Mouse (Mus musculus) liver, postnatal 0 days (tissue): ENCODE measurements around the gene Plpp3. TPM values are rescaled to one million over a fixed set of nuclear protein-coding genes. Genes with fewer than 3 reads are reported as not detected.

ENCODE experiments used
- ATAC-seq: fragments of 200-750 bp; cut with Nextera tagmentation; 2 replicates; pipeline ENCODE4 v1.8.0; 2017; ENCODE audit warnings: mild to moderate bottlenecking, moderate library complexity
- DNase-seq: peaks from one replicate; pipeline ENCODE4 v3.0.0-alpha.2; 2016
- H3K27ac ChIP-seq: fragments of 300-500 bp; sonication (generic); 2 replicates; pipeline ENCODE4 v1.5.1; 2014; ENCODE audit warnings: antibody characterized with exemption, moderate library complexity, mild to moderate bottlenecking, low read depth
- H3K27me3 ChIP-seq: fragments of 300-500 bp; sonication (generic); 2 replicates; pipeline ENCODE4 v1.6.1; 2014; ENCODE audit warnings: low read length, control low read depth, mixed read lengths; ENCODE audit not compliant: insufficient read depth
- H3K36me3 ChIP-seq: fragments of 300-500 bp; sonication (generic); replicated peaks from 2 replicates; pipeline ENCODE4 v1.6.1; 2014; ENCODE audit warnings: mild to moderate bottlenecking, control low read depth, low read length, moderate library complexity, mixed read lengths; ENCODE audit not compliant: insufficient read depth
- H3K4me1 ChIP-seq: fragments of 300-500 bp; sonication (generic); 2 replicates; pipeline ENCODE4 v1.6.1; 2014; ENCODE audit warnings: antibody characterized with exemption, mild to moderate bottlenecking, control low read depth; ENCODE audit not compliant: insufficient read depth
- H3K4me2 ChIP-seq: fragments of 300-500 bp; sonication (generic); 2 replicates; pipeline ENCODE4 v1.6.1; 2014; ENCODE audit warnings: low read depth, mild to moderate bottlenecking, low read length, moderate library complexity, mixed read lengths
- H3K4me3 ChIP-seq: fragments of 300-500 bp; sonication (generic); 2 replicates; pipeline ENCODE4 v1.5.1; 2014; ENCODE audit warnings: low read depth, low read length
- H3K9ac ChIP-seq: fragments of 300-500 bp; sonication (generic); replicated peaks from 2 replicates; pipeline ENCODE4 v1.6.1; 2014; ENCODE audit warnings: mild to moderate bottlenecking, moderate library complexity
- H3K9me3 ChIP-seq: fragments of 300-500 bp; sonication (generic); 2 replicates; pipeline ENCODE4 v1.6.1; 2016; ENCODE audit warnings: mild to moderate bottlenecking, control low read depth, low read length, mixed read lengths
- CTCF ChIP-seq: sonication (generic); IDR thresholded peaks from 2 replicates; pipeline ENCODE4 v1.5.1; 2016; ENCODE audit warnings: antibody characterized with exemption, low read depth
- EP300 ChIP-seq: IDR thresholded peaks from 2 replicates; pipeline ENCODE4 v1.6.1; 2016; ENCODE audit warnings: antibody characterized with exemption, low read depth, mild to moderate bottlenecking
- WGBS: fragments of 180-500 bp; shearing (Covaris S2); extraction: QIAGEN DNeasy Blood & Tissue Kit; methylation state at CpG from one replicate; pipeline ENCODE4 v1.1.7; 2014; ENCODE audit not compliant: insufficient replicate concordance; 5-methylcytosine and 5-hydroxymethylcytosine counted together
- polyA plus RNA-seq: library from polyadenylated mRNA; unstranded; fragments of >200 nt; fragmentation: Nextera tagmentation; extraction: Ambion mirVana; gene quantifications from 2 replicates; pipeline ENCODE4 v1.2.1, GENCODE M21; 2015

The Plpp3 gene
- polyA plus RNA-seq = 50.3 and 62.4 TPM in 2 replicates

GRCm38 (mm10) chr4:105157276-105158168, at the start of gene Plpp3:
TSS of gene Plpp3 (plus strand) at chr4:105157347.
- H3K9ac ChIP-seq = peak within 1 kb of the TSS; percentile 85
- ATAC-seq (peak; percentile 61), DNase-seq (peak; percentile 69)
- TF ChIP-seq EP300 (0 out of 2 replicates have a peak, but pooled peaks have one; percentile 9), CTCF (no peak)
- no peaks in the 10 kb centered on the region for H3K9me3 ChIP-seq
- H3K4me1 ChIP-seq = 0 out of 2 replicates have a peak, but pooled peaks cover 5% of the 10 kb centered on the region
- H3K27me3 ChIP-seq = peaks cover 7% of the 10 kb centered on the region; the same call in 1 of the 2 replicates
- 2% methylated on average over 77 of the region's 77 CpGs for WGBS
- peak within 1 kb of the TSS; percentile 74 for H3K4me2 ChIP-seq
- H3K27ac ChIP-seq = peak within 1 kb of the TSS; percentile 94
- H3K36me3 ChIP-seq = 0 out of 2 replicates have a peak, but pooled peaks cover 2% of the 10 kb centered on the region
- H3K4me3 ChIP-seq = peak within 1 kb of the TSS; percentile 81

DNA sequence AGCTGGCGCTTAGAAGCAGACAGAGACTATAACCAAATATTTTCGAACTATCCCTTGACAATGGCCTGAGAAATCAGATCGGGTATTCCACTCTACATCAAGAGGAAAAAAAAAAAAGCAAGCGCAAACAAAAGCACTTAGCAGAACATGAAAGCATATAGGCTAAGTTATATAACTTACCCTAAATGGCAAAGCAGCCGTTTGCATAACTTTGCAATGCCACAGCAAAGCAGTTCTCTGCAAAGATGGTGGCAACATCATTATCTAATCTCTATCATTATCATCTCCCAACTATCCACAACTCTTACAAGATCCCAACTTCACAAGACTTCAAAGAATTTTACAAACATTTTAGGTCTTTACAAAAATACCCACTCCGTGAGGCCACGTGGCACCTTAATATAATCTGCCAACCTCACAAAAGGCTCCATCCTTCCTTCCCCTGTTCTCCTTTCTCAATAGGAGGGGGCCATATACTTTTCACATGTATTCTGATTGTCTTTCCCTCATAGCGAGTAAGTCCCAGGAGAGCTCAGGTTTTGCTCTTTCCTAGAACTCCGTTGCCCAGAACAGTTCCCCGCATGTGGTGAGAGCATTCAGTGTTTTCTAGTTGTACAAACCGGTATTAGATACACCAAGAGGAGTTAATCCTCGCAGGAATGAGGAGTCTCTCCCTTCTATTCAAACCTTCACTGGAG, 49.1 kb upstream of the Plpp3 start:
- Histone ChIP-seq H3K4me2 (no peak overlapping the region), H3K9ac (no peak overlapping the region)
- WGBS = 58% methylated on average over 12 of the region's 12 CpGs

DNA sequence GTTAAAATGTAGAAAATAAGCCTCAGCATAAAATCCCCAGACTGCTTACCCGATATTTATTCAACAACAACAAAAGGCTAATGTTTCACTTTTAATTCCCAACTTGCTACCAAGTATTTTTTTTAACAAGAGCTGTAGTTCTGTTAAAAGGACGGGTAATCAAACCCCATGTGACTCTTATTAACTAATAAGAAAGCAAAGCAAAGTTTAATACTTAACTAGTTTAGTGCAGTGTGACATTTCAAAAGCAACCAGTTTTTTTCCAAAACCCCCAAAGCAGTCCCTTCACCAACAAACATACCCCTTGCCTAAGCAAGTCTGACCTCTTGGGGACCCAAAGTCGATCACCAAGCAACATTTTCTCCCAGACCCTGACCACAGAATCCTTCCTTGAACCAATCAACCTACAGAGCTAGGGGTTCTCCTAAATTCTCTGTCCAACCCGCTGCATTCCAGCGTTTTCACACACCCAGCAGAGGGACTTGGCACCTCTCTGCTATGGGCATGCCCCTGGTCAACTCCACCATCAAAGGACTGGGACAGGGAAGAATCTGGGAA, 48.4 kb upstream of the Plpp3 start:
- peaks cover 21% of the 10 kb centered on the region for H3K27me3 ChIP-seq
- H3K9ac ChIP-seq = no peak overlapping the region; the same call in 1 of the 2 replicates
- ATAC-seq (no peak), DNase-seq (no peak)
- H3K27ac ChIP-seq = no peak overlapping the region
- no peak for TF ChIP-seq EP300
- no peak for TF ChIP-seq CTCF
- H3K9me3 ChIP-seq = no peaks in the 10 kb centered on the region
- no peaks in the 10 kb centered on the region for H3K36me3 ChIP-seq
- peak overlapping the region; percentile 61 for H3K4me3 ChIP-seq
- 25% methylated on average over 5 of the region's 5 CpGs for WGBS
- peaks cover 9% of the 10 kb centered on the region; the same call in 1 of the 2 replicates for H3K4me1 ChIP-seq
- H3K4me2 ChIP-seq = peak overlapping the region; percentile 85

More for the DNA sequence above, 49.1 kb upstream of the Plpp3 start:
- DNase-seq (no peak), ATAC-seq (no peak)
- H3K27ac ChIP-seq = no peak overlapping the region
- peaks cover 9% of the 10 kb centered on the region; the same call in 1 of the 2 replicates for H3K4me1 ChIP-seq
- no peaks in the 10 kb centered on the region for H3K9me3 ChIP-seq
- no peak for TF ChIP-seq CTCF
- no peak for TF ChIP-seq EP300
- H3K27me3 ChIP-seq = peaks cover 21% of the 10 kb centered on the region
- no peaks in the 10 kb centered on the region for H3K36me3 ChIP-seq
- H3K4me3 ChIP-seq = no peak overlapping the region

DNA sequence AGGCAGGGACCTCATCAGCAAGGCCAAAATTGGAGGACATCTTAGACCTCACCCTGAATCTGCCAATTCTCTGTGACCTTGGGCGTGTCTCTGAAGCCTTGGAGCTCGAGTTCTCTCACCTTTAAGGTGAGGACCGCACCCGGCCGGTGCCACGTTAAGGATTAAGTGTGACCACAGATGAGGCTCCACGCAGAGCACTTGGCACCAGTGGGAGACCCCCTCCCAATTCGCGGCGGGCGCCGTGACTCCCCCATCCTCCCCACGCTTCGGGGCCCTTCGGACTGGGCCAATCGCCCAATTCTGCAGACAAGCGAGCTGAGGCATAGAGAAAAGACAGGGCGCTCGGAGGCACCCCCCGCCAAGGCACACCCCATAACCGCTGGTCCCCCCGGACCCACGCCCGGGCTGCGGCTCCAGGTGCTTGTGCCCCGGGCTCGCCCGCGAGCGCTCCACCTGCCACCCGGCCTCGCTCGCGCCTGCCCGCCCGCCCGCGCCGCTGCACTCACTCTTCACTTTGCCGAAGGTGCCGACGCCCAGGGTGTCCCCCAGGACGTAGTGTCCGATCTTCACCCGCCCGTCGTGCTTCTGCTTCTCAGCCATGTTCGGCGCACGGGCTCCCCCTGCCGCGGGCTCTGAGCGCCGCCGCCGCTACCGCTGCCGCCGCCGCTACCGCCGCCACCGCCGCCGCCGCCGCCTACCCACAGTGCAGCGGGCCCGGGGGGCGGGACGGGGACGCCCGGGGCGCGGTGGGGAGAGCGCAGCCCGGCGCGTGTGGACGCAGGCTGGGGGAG, 47.8 kb upstream of the Plpp3 start, which contains the start of gene Prkaa2:
Gene Prkaa2, minus strand, starts transcription at position 692 of the 791 bp plus-strand sequence.
- TF ChIP-seq CTCF (0 out of 2 replicates have a peak, but pooled peaks have one; percentile 7), EP300 (no peak)
- Histone ChIP-seq H3K4me2 (peak within 1 kb of the TSS; percentile 85), H3K27ac (no peak within 1 kb of the TSS), H3K9ac (peak within 1 kb of the TSS; percentile 59), H3K4me1 (peaks cover 9% of the 10 kb centered on the region; the same call in 1 of the 2 replicates), H3K36me3 (no peaks in the 10 kb centered on the region), H3K27me3 (peaks cover 21% of the 10 kb centered on the region), H3K9me3 (no peaks in the 10 kb centered on the region), H3K4me3 (peak within 1 kb of the TSS; percentile 61)
- DNase-seq (peak; percentile 72), ATAC-seq (peak; percentile 89)
- WGBS = 2% methylated on average over 60 of the region's 80 CpGs

DNA sequence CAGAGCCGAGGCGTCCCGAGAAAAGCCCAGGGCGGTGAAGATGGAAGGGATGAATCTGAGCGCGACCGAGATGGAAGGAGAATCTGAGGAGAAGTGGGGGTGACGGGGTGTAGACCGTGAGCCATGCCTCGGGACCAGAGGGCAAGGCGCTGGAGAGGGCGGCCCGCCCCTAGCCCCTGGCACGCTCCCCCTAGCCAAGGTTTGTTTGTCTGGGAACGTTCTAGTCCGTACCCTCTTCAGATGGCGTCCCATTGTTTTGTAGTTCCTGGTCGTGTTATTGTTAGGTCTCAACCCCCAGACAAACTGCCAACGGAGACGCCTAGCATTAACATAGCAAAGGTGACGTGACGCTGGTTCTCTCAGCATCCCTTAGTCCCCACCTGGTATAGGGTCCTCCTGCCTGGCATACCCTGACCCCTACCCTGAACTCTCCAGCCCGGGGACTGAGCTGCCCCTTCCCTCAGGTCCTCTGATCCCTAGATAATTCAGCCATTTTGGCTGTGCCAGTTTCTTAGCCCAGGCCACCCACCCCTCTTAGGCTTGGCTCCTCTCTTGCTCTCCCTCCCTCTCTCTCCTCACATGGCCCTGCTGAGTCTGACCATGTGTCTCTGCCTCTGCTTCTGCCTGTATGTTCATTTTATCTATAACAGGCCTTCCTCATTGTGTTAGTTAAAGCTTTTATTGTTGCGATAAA, 47.0 kb upstream of the Plpp3 start:
- Histone ChIP-seq H3K4me2 (peak overlapping the region; percentile 85), H3K36me3 (no peaks in the 10 kb centered on the region), H3K4me3 (peak overlapping the region; percentile 61), H3K9ac (peak overlapping the region; percentile 59), H3K4me1 (peaks cover 9% of the 10 kb centered on the region; the same call in 1 of the 2 replicates), H3K27ac (no peak overlapping the region), H3K9me3 (no peaks in the 10 kb centered on the region), H3K27me3 (peaks cover 21% of the 10 kb centered on the region)
- DNase-seq = no peak
- peak; percentile 35; the same call in 1 of the 2 replicates for ATAC-seq
- TF ChIP-seq EP300 (no peak), CTCF (no peak)
- WGBS = 5% methylated on average over 24 of the region's 24 CpGs
